Mouse (Mus musculus) forebrain, embryonic 12.5 days (tissue): ENCODE measurements around the gene Pemt. TPM values are rescaled to one million over a fixed set of nuclear protein-coding genes. Genes with fewer than 3 reads are reported as not detected.

ENCODE experiments used
- ATAC-seq: fragments of 200-750 bp; cut with Nextera tagmentation; 2 replicates; pipeline ENCODE4 v1.8.0; 2017; ENCODE audit warnings: moderate TSS enrichment; ENCODE audit not compliant: low FRiP score
- H3K27ac ChIP-seq: fragments of 300-500 bp; sonication (generic); 2 replicates; pipeline ENCODE4 v1.5.1; 2016; ENCODE audit warnings: mild to moderate bottlenecking
- H3K27me3 ChIP-seq: fragments of 300-500 bp; sonication (generic); 2 replicates; pipeline ENCODE4 v1.6.1; 2016; ENCODE audit warnings: mild to moderate bottlenecking
- H3K36me3 ChIP-seq: fragments of 300-500 bp; sonication (generic); replicated peaks from 2 replicates; pipeline ENCODE4 v1.6.1; 2016; ENCODE audit warnings: mild to moderate bottlenecking
- H3K4me1 ChIP-seq: fragments of 300-500 bp; sonication (generic); 2 replicates; pipeline ENCODE4 v1.6.1; 2016
- H3K4me2 ChIP-seq: fragments of 300-500 bp; sonication (generic); 2 replicates; pipeline ENCODE4 v1.6.1; 2016; ENCODE audit warnings: mild to moderate bottlenecking, moderate library complexity
- H3K4me3 ChIP-seq: fragments of 300-500 bp; sonication (generic); replicated peaks from 2 replicates; pipeline ENCODE4 v1.5.1; 2016; ENCODE audit warnings: mild to moderate bottlenecking
- H3K9ac ChIP-seq: fragments of 300-500 bp; sonication (generic); 2 replicates; pipeline ENCODE4 v1.6.1; 2016; ENCODE audit warnings: mild to moderate bottlenecking
- H3K9me3 ChIP-seq: fragments of 300-500 bp; sonication (generic); 2 replicates; pipeline ENCODE4 v1.6.1; 2016
- WGBS: fragments of 180-500 bp; shearing (Covaris S2); methylation state at CpG from one replicate; pipeline ENCODE4 v1.1.7; 2016; 5-methylcytosine and 5-hydroxymethylcytosine counted together
- polyA plus RNA-seq: library from polyadenylated mRNA; unstranded; fragments of >200 nt; fragmentation: Nextera tagmentation; extraction: Ambion mirVana; gene quantifications from 2 replicates; pipeline ENCODE4 v1.2.1, GENCODE M21; 2016

Pemt gene
- polyA plus RNA-seq, 1 experiment from 2014 or later: 5.4 TPM

DNA sequence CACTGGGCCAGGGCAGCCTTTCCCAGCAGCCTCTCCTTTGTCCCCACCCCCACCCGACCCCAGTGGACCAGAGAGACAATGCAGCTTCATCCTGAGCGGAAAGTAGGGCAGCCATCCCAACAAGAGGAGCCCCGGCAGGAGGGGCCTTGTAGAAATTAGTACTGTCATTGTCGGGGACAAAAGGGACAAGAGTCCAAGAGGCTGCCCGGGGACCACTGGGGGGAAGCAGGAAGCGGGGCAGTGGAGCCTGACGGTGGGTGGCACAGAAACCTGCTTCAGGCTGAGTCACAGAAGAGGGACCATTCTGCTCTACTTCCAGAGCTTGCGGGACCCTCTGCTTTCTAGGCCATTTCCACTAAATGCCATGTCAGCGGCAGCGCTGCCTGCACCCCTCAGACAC lies 71.0 kb downstream of the Pemt start:
- Histone ChIP-seq H3K9me3 (no peaks in the 10 kb centered on the region), H3K4me2 (no peak overlapping the region), H3K36me3 (no peaks in the 10 kb centered on the region), H3K4me1 (peaks cover 8% of the 10 kb centered on the region; the same call in 1 of the 2 replicates), H3K27me3 (peaks cover 10% of the 10 kb centered on the region; the same call in 1 of the 2 replicates), H3K27ac (no peak overlapping the region), H3K4me3 (no peak overlapping the region), H3K9ac (no peak overlapping the region)
- no peak for ATAC-seq
- 18% methylated on average over 10 of the region's 10 CpGs for WGBS

- Histone ChIP-seq H3K36me3 (no peaks in the 10 kb centered on the region), H3K4me2 (no peak overlapping the region), H3K4me3 (no peak overlapping the region), H3K9me3 (no peaks in the 10 kb centered on the region), H3K9ac (no peak overlapping the region), H3K27ac (no peak overlapping the region), H3K4me1 (peaks cover 8% of the 10 kb centered on the region; the same call in 1 of the 2 replicates), H3K27me3 (peaks cover 10% of the 10 kb centered on the region; the same call in 1 of the 2 replicates)
- no peak for ATAC-seq
- WGBS: 78% methylated on average over 5 of the region's 5 CpGs
These were observed 72.9 kb downstream of the Pemt start for GRCm38 (mm10) chr11:59973389-59973788.

- H3K36me3 ChIP-seq: no peaks in the 10 kb centered on the region
- 56% methylated on average over 2 of the region's 2 CpGs for WGBS
- H3K4me2 ChIP-seq: no peak overlapping the region
- H3K9ac ChIP-seq: no peak overlapping the region
- H3K4me1 ChIP-seq: peaks cover 8% of the 10 kb centered on the region; the same call in 1 of the 2 replicates
- no peak overlapping the region for H3K4me3 ChIP-seq
- peaks cover 9% of the 10 kb centered on the region; the same call in 1 of the 2 replicates for H3K27me3 ChIP-seq
- ATAC-seq: no peak
- no peaks in the 10 kb centered on the region for H3K9me3 ChIP-seq
- no peak overlapping the region for H3K27ac ChIP-seq
These were observed 74.6 kb downstream of the Pemt start for GRCm38 (mm10) chr11:59971691-59972090.

- H3K36me3 ChIP-seq: no peaks in the 10 kb centered on the region
- H3K9ac ChIP-seq: no peak overlapping the region
- H3K27ac ChIP-seq: no peak overlapping the region
- H3K27me3 ChIP-seq: peaks cover 6% of the 10 kb centered on the region; the same call in 1 of the 2 replicates
- H3K4me1 ChIP-seq: peaks cover 15% of the 10 kb centered on the region; the same call in 1 of the 2 replicates
- no peak for ATAC-seq
- no peak overlapping the region for H3K4me2 ChIP-seq
- H3K4me3 ChIP-seq: no peak overlapping the region
- WGBS: 83% methylated on average over 5 of the region's 5 CpGs
- no peaks in the 10 kb centered on the region for H3K9me3 ChIP-seq
These were observed 75.5 kb downstream of the Pemt start for GRCm38 (mm10) chr11:59970780-59971179.

GRCm38 (mm10) chr11:59967765-59968164 lies 78.5 kb downstream of the Pemt start:
- peaks cover 21% of the 10 kb centered on the region for H3K27me3 ChIP-seq
- no peaks in the 10 kb centered on the region for H3K9me3 ChIP-seq
- H3K36me3 ChIP-seq: no peaks in the 10 kb centered on the region
- ATAC-seq: no peak
- H3K4me3 ChIP-seq: no peak overlapping the region
- 94% methylated on average over 1 of the region's 1 CpGs for WGBS
- H3K4me1 ChIP-seq: peaks cover 30% of the 10 kb centered on the region
- no peak overlapping the region for H3K27ac ChIP-seq
- no peak overlapping the region for H3K4me2 ChIP-seq
- H3K9ac ChIP-seq: no peak overlapping the region

- Histone ChIP-seq H3K27me3 (peaks cover 32% of the 10 kb centered on the region), H3K4me1 (peaks cover 30% of the 10 kb centered on the region)
- no peak for ATAC-seq
These were observed 80.2 kb downstream of the Pemt start for GRCm38 (mm10) chr11:59966102-59966483.

DNA sequence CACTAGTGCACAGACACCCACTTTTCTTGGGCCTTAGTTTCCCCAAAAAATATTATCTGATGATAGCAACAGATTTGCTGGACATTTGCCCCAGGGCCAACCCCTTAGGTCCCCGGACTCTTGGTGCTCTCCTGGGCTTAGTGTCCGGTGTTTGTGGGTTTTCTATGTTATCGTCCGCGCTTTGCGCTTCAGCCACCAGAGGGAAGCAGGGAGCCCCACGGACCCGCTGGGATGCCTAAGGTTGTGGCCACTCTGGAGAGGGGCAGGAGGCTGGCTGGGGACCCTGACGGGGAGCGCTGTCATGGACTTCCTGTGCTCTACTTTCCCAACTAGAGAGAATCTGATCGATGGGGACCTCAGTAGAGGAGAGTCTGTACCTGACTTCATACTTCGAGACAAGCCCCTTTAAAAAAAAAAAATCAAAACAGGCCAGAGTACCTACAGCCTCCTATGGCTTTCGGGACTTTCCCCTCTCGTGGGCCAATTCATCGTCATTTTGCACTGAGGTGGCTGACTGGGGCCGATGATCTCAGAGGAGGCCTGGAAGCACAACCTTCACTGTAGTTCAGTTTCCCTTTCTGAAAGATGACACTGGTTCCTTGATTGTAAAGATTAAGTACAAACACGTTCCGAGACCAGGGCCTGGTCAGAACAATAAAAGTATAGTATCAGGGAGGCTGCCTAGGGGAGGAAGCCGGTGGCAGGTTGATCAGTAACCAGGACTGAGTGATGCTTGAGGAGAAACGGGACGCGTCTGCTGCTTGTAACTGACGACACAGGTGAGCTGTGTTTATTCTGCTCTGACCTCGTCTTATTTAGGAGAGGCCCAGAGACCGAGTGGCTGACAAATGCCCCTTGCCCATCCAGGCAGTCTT lies 80.8 kb downstream of the Pemt start:
- Histone ChIP-seq H3K4me3 (peak overlapping the region; percentile 49), H3K4me2 (peak overlapping the region; percentile 90), H3K27ac (no peak overlapping the region), H3K9ac (peak overlapping the region; percentile 55), H3K36me3 (peaks cover 21% of the 10 kb centered on the region), H3K9me3 (no peaks in the 10 kb centered on the region), H3K4me1 (peaks cover 30% of the 10 kb centered on the region), H3K27me3 (peaks cover 32% of the 10 kb centered on the region)
- peak; percentile 69; the same call in 1 of the 2 replicates for ATAC-seq
- WGBS: 37% methylated on average over 25 of the region's 25 CpGs

More at GRCm38 (mm10) chr11:59966102-59966483, 80.2 kb downstream of the Pemt start:
- 75% methylated on average over 4 of the region's 4 CpGs for WGBS
- Histone ChIP-seq H3K9me3 (no peaks in the 10 kb centered on the region), H3K27ac (no peak overlapping the region), H3K4me3 (no peak overlapping the region), H3K4me2 (no peak overlapping the region), H3K9ac (0 out of 2 replicates have a peak overlapping the region, but pooled peaks have one; percentile 2), H3K36me3 (peaks cover 15% of the 10 kb centered on the region; the same call in 1 of the 2 replicates)

GRCm38 (mm10) chr11:59964818-59965217 lies 81.5 kb downstream of the Pemt start, which contains the start of gene Rasd1:
TSS of gene Rasd1 (minus strand) at chr11:59964944.
- WGBS: under 1% methylated on average over 28 of the region's 28 CpGs
- H3K27ac ChIP-seq: no peak within 1 kb of the TSS
- peaks cover 32% of the 10 kb centered on the region for H3K27me3 ChIP-seq
- H3K9me3 ChIP-seq: no peaks in the 10 kb centered on the region
- peak within 1 kb of the TSS; percentile 55 for H3K9ac ChIP-seq
- H3K4me1 ChIP-seq: peaks cover 30% of the 10 kb centered on the region
- peak; percentile 76 for ATAC-seq
- peak within 1 kb of the TSS; percentile 90 for H3K4me2 ChIP-seq
- peak within 1 kb of the TSS; percentile 49 for H3K4me3 ChIP-seq
- peaks cover 22% of the 10 kb centered on the region for H3K36me3 ChIP-seq

DNA sequence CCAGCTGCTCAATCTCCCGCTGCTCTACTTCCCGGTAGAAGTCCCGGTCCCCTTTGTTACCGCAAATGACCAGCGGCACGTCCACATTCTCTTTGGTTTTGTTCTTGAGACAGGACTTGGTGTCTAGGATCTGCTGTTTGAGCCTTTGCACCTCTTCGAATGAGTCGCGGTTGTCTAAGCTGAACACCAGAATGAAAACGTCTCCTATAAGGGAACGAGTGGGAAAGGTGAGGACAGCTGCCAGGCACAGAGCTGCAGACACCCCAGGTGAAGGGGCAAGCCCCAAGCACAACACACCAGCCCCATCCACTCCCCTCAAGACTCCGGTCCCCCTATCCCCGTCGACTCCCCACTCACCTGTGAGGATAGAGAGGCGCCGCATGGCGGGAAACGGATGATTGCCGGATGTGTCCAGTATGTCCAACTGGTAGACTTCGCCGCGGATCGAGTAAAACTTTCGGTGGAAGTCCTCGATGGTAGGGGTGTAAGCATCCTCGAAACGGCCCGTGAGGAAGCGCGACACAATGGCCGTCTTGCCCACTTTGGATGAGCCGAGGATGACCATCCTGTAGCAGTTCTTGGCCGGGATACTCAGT lies 82.0 kb downstream of the Pemt start:
- H3K27me3 ChIP-seq: peaks cover 32% of the 10 kb centered on the region
- H3K9me3 ChIP-seq: no peaks in the 10 kb centered on the region
- 3% methylated on average over 33 of the region's 33 CpGs for WGBS
- peak overlapping the region; percentile 55 for H3K9ac ChIP-seq
- ATAC-seq: no peak
- peaks cover 30% of the 10 kb centered on the region for H3K4me1 ChIP-seq
- H3K4me2 ChIP-seq: peak overlapping the region; percentile 90
- no peak overlapping the region for H3K27ac ChIP-seq
- H3K36me3 ChIP-seq: peaks cover 22% of the 10 kb centered on the region
- peak overlapping the region; percentile 49 for H3K4me3 ChIP-seq

DNA sequence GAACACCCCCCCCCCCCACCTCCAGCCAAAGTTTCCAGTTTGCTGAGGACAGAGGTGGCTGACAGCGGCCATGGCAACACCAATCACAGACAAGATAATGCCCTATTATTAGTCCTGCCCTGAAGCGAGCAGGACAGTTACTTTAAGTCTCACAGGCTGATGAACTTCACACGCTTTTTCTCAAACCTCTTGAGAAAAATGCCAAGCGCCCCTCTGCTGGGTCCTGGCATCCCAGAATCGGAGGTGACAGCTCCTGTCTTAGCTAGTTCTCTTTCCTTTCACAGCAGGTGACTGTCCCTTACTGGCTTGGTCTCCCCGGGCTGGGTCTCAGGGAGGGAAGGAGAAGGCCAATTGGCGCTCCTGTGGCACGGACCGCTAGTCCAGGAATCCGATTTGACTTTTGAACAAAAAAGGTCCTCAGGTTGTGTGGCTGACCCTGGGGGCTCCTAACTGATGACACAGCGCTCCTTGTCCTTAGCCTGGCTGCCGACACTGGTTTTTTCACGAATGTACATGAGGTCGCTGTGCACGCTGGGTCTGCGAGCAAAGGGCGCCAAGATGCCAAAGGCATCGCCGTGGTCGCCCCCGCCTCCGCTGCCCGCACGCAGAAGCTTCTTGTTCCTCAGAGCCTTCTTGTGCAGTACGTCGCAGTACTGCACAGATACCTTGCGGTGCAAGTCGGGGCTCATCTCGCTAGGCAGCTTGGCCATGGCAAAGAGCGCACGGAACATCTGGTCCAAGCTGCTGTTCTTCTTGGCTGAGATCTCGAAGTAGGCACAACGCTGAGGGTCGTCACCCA lies 82.7 kb downstream of the Pemt start:
- 6% methylated on average over 34 of the region's 34 CpGs for WGBS
- H3K9me3 ChIP-seq: no peaks in the 10 kb centered on the region
- H3K4me3 ChIP-seq: peak overlapping the region; percentile 49
- 0 out of 2 replicates have a peak overlapping the region, but pooled peaks have one; percentile 1 for H3K27ac ChIP-seq
- peak overlapping the region; percentile 90 for H3K4me2 ChIP-seq
- peaks cover 32% of the 10 kb centered on the region for H3K27me3 ChIP-seq
- H3K36me3 ChIP-seq: peaks cover 22% of the 10 kb centered on the region
- ATAC-seq: no peak
- H3K4me1 ChIP-seq: peaks cover 30% of the 10 kb centered on the region
- H3K9ac ChIP-seq: peak overlapping the region; percentile 55

DNA sequence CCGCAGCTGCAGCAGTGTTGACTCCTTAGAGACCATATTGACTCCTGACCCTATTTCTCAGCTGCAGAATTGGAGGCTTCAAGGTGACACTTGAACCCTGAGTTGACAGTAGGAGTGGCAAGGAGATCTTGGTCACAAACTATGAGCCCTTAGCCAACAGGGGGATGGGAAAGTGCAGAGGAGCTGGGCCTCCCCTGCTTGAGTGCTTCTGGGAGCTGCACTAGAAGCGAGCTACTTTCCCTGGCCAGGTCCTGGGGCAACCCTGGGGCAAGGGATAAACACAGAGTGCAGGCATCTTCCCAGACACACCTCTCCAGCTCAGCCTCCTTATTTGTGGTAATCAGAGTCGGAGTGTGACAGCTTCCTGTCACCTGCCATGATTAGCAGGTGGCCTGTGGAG lies 83.7 kb downstream of the Pemt start:
- H3K4me2 ChIP-seq: no peak overlapping the region
- H3K9me3 ChIP-seq: no peaks in the 10 kb centered on the region
- peaks cover 22% of the 10 kb centered on the region for H3K36me3 ChIP-seq
- H3K27ac ChIP-seq: no peak overlapping the region
- peaks cover 30% of the 10 kb centered on the region for H3K4me1 ChIP-seq
- 62% methylated on average over 3 of the region's 3 CpGs for WGBS
- H3K4me3 ChIP-seq: no peak overlapping the region
- peaks cover 32% of the 10 kb centered on the region for H3K27me3 ChIP-seq
- no peak overlapping the region for H3K9ac ChIP-seq
- no peak for ATAC-seq
